Mouse (Mus musculus) midbrain, embryonic 12.5 days (tissue): Measurements from ENCODE around the gene Olfr1389. TPM values are rescaled to one million over a fixed set of nuclear protein-coding genes. Genes with fewer than 3 reads are reported as not detected.
"Not testable (repeated sequence)": the region's sequence is repeated elsewhere in the genome, so short reads cannot be mapped to it uniquely, and the experiment has no call there.

Experiments used
- ATAC-seq: fragments of 200-750 bp; cut with Nextera tagmentation; 2 replicates; pipeline ENCODE4 v1.8.0; 2017; ENCODE audit warnings: low read depth, moderate TSS enrichment, moderate library complexity; ENCODE audit not compliant: low FRiP score
- H3K27ac ChIP-seq: fragments of 300-500 bp; sonication (generic); replicated peaks from 2 replicates; pipeline ENCODE4 v1.5.1; 2016; ENCODE audit warnings: mild to moderate bottlenecking
- H3K27me3 ChIP-seq: fragments of 300-500 bp; sonication (generic); 2 replicates; pipeline ENCODE4 v1.6.1; 2016; ENCODE audit warnings: mild to moderate bottlenecking
- H3K36me3 ChIP-seq: fragments of 300-500 bp; sonication (generic); 2 replicates; pipeline ENCODE4 v1.6.1; 2016
- H3K4me1 ChIP-seq: fragments of 300-500 bp; sonication (generic); 2 replicates; pipeline ENCODE4 v1.6.1; 2016
- H3K4me2 ChIP-seq: fragments of 300-500 bp; sonication (generic); replicated peaks from 2 replicates; pipeline ENCODE4 v1.6.1; 2016; ENCODE audit warnings: mild to moderate bottlenecking, moderate library complexity
- H3K4me3 ChIP-seq: fragments of 300-500 bp; sonication (generic); 2 replicates; pipeline ENCODE4 v1.5.1; 2016; ENCODE audit warnings: mild to moderate bottlenecking
- H3K9ac ChIP-seq: fragments of 300-500 bp; sonication (generic); replicated peaks from 2 replicates; pipeline ENCODE4 v1.6.1; 2016; ENCODE audit warnings: mild to moderate bottlenecking, moderate library complexity
- H3K9me3 ChIP-seq: fragments of 300-500 bp; sonication (generic); 2 replicates; pipeline ENCODE4 v1.6.1; 2016; ENCODE audit warnings: mild to moderate bottlenecking
- WGBS: fragments of 180-500 bp; shearing (Covaris S2); methylation state at CpG from one replicate; pipeline ENCODE4 v1.1.7; 2016; 5-methylcytosine and 5-hydroxymethylcytosine counted together
- polyA plus RNA-seq: library from polyadenylated mRNA; unstranded; fragments of >200 nt; fragmentation: Nextera tagmentation; extraction: Ambion mirVana; gene quantifications from 2 replicates; pipeline ENCODE4 v1.2.1, GENCODE M21; 2016

Olfr1389 gene
- not detected in 2 replicates for polyA plus RNA-seq

DNA sequence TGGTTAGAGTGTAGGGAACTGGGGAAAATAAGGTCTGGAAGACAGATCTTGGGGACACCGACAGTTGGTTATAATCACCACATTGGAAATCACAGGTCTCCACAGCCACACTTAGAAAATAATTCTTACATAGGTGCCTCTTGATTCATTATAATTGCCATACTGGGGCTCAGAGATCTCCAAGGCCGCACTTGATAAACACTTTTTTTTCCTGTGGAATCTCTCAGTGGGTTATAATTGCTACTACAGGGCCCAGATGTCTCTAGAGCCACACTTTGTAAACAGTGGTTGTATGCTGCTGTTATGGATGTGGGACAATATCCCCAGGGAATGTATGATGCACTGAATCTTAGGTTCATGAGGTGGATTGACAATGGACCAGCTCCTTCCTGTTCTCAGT, at the start of gene Olfr1389:
Olfr1389 (plus strand) TSS at position 301 of the 400 bp plus-strand sequence.
- Histone ChIP-seq H3K36me3 (no peaks in the 10 kb centered on the region), H3K9me3 (no peaks in the 10 kb centered on the region), H3K9ac (no peak within 1 kb of the TSS), H3K4me3 (no peak within 1 kb of the TSS), H3K4me1 (no peaks in the 10 kb centered on the region), H3K27ac (no peak within 1 kb of the TSS), H3K27me3 (no peaks in the 10 kb centered on the region), H3K4me2 (no peak within 1 kb of the TSS)
- 83% methylated on average over 2 of the region's 2 CpGs for WGBS
- no peak for ATAC-seq

DNA sequence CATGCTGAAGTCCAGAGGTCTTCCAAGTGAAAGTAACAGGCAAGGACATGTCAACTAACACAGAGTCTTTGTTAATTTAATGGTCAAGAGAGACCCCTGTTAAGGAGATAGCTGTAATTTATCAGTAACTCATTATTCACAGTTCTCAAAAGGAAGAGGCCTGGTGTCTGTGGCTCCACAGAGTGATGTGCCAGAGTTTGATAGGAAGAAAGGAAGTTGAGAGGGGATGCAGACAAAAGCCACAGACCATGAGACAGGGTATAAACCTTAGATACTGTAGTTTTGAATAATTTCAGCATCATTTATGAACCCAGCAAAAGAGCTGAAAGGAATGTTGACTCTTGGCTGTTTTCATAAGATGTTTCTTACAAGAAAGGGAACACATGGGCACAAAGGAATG, 39.7 kb upstream of the Olfr1389 start:
- no peaks in the 10 kb centered on the region for H3K27me3 ChIP-seq
- H3K9me3 ChIP-seq, result no peaks in the 10 kb centered on the region
- no peaks in the 10 kb centered on the region for H3K4me1 ChIP-seq
- ATAC-seq, result no peak
- H3K4me2 ChIP-seq, result no peak overlapping the region
- H3K27ac ChIP-seq, result no peak overlapping the region
- H3K9ac ChIP-seq, result no peak overlapping the region
- no peak overlapping the region for H3K4me3 ChIP-seq
- no peaks in the 10 kb centered on the region for H3K36me3 ChIP-seq

DNA sequence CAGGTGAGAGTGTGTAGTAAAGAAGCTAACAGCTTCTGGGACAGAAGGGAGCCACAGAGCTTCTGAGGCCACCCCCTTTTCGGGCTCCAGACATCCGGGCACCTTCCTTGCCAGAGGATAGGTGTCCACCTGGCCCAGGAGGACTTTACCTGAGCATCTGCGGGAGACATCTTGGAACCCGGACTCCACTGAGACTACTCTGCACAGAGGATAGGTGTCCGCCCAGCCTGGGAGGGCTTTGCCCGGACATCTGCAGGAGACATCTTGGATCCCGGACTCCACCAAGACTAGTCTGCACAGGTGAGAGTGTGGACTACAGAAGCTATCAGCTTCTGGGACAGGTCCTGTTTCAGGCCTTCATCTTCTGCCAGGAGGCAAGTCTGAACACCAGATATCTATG, 36.7 kb upstream of the Olfr1389 start:
- not testable (repeated sequence) for ATAC-seq, H3K27ac ChIP-seq
- WGBS, result 91% methylated on average over 7 of the region's 7 CpGs

DNA sequence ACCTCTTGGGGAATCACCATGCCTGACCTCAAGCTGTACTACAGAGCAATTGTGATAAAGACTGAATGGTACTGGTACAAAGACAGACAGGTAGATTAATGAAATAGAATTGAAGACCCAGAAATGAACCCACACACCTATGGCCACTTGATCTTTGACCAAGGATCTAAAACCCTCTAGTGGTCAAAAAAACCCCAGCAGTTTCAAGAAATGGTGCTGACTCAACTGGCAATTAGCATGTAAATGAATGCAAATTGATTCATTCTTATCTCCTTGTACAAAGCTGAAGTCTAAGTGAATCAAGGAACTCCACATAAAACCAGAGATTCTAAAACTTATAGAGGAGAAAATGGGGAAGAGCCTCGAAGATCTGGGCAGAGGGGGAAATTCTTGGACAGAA, 30.2 kb upstream of the Olfr1389 start:
- H3K9ac ChIP-seq, ATAC-seq, H3K27me3 ChIP-seq, H3K4me2 ChIP-seq, H3K27ac ChIP-seq, H3K4me3 ChIP-seq, H3K4me1 ChIP-seq, H3K9me3 ChIP-seq, H3K36me3 ChIP-seq: not testable (repeated sequence)
- WGBS, result 88% methylated on average over 1 of the region's 1 CpGs

More for the DNA sequence above, 36.7 kb upstream of the Olfr1389 start:
- H3K4me3 ChIP-seq, H3K4me1 ChIP-seq, H3K4me2 ChIP-seq, H3K36me3 ChIP-seq, H3K27me3 ChIP-seq, H3K9ac ChIP-seq, H3K9me3 ChIP-seq: not testable (repeated sequence)

DNA sequence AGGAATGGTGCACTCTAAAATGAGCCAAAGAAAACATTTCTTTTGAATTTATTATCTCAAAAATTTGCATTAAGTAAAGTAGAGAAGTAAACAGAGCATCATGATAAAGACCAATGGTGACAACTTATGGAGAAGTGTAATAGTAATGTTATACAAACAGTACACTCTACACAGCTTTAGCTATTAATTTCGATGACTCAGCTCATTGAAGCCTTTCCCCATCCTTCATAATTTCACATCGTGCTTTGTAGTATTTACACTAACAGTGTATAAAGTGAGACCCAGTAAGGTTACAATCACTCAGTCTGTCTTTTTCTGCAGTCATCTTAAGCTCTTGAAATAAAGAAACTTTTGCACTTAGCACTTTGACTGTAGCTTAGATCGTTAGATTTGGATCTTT, 16.1 kb upstream of the Olfr1389 start:
- Histone ChIP-seq H3K36me3 (no peaks in the 10 kb centered on the region), H3K4me1 (no peaks in the 10 kb centered on the region), H3K4me2 (no peak overlapping the region), H3K27ac (no peak overlapping the region), H3K9me3 (no peaks in the 10 kb centered on the region), H3K9ac (no peak overlapping the region), H3K27me3 (no peaks in the 10 kb centered on the region), H3K4me3 (no peak overlapping the region)
- no peak for ATAC-seq
- 76% methylated on average over 3 of the region's 3 CpGs for WGBS

DNA sequence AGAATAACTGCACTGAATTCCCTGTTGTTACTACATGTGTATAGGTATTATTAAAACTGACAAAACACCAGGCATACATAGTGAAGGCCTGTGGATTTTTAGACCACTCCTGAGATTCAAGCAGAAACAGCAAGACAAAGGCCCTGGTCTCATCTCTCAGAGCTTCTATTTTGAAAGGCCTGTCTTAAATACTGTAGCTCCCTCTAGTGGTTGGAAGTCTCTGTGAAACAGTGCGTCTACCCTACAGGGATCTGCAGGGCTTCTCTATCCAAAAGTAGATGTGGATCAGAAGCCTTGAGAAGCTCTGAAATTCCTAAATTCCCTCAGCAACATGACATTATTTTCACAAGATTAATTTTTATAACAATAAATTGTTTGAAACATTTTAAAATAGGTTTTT, 12.3 kb upstream of the Olfr1389 start:
- no peak for ATAC-seq

DNA sequence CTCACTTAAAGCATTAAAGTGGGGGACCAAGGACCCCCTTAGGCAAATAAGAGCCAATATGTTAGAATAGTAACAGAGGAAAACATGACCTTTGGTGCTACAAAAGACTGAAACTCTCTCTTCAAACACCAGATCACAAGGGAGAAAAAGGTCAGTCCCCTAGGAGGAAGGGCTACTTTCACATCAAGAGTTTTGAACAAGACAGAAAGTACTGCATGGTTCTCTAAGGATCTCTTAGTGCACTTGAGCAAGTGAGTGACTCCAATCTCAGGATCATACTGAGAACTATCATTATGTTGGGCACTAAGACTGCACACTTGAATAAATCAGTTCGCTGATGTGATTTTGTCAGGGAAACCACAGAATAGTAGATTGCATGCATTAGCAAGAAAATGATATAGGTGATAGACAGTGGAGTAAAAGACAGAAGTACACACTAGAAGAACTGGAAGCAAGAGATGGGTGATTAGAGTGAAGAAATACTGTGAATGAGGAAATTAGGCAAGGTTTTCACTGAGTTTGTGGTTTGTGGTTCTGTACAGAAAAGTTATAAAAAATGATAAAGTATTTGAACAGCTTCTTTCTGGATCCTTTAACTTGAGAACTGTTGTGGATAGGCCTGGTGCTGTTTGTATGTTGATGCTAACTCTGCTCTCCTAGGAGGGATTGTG, 2.5 kb downstream of the Olfr1389 start:
- Histone ChIP-seq H3K9me3 (no peaks in the 10 kb centered on the region), H3K4me3 (no peak overlapping the region), H3K27me3 (no peaks in the 10 kb centered on the region), H3K4me2 (no peak overlapping the region), H3K36me3 (no peaks in the 10 kb centered on the region), H3K4me1 (no peaks in the 10 kb centered on the region), H3K9ac (no peak overlapping the region), H3K27ac (no peak overlapping the region)
- no peak for ATAC-seq
- 82% methylated on average over 1 of the region's 1 CpGs for WGBS

More for the DNA sequence above, 12.3 kb upstream of the Olfr1389 start:
- WGBS, result 30% methylated on average over 1 of the region's 1 CpGs
- H3K4me3 ChIP-seq, result no peak overlapping the region
- H3K4me1 ChIP-seq, result no peaks in the 10 kb centered on the region
- H3K9me3 ChIP-seq, result no peaks in the 10 kb centered on the region; the same call in 1 of the 2 replicates
- H3K36me3 ChIP-seq, result no peaks in the 10 kb centered on the region
- no peak overlapping the region for H3K4me2 ChIP-seq
- no peak overlapping the region for H3K27ac ChIP-seq
- no peak overlapping the region for H3K9ac ChIP-seq
- no peaks in the 10 kb centered on the region for H3K27me3 ChIP-seq

DNA sequence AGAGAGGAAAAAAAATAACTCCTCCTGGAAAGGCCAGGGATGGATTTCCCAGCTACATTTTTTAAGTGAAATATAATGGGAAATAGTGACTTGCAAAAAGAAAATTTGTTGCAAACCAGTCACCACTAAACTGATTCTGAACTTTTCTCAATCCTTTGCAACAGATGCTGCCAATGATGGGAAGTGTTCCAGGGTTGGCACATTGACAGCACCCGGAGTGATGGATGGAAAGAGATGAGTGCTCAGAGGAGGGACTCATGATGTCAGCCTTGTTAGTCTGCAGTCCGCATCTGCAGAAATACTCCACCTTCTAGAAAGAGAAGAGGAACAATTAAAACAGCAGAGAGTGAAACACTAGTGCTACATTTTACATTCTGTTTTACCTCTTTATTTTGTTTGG, 6.8 kb downstream of the Olfr1389 start:
- Histone ChIP-seq H3K9me3 (no peaks in the 10 kb centered on the region), H3K9ac (no peak overlapping the region), H3K4me2 (no peak overlapping the region), H3K36me3 (no peaks in the 10 kb centered on the region), H3K27me3 (no peaks in the 10 kb centered on the region), H3K4me3 (no peak overlapping the region), H3K27ac (no peak overlapping the region), H3K4me1 (no peaks in the 10 kb centered on the region)
- ATAC-seq, result no peak
- whole genome bisulfite sequencing, result 96% methylated on average over 2 of the region's 2 CpGs

DNA sequence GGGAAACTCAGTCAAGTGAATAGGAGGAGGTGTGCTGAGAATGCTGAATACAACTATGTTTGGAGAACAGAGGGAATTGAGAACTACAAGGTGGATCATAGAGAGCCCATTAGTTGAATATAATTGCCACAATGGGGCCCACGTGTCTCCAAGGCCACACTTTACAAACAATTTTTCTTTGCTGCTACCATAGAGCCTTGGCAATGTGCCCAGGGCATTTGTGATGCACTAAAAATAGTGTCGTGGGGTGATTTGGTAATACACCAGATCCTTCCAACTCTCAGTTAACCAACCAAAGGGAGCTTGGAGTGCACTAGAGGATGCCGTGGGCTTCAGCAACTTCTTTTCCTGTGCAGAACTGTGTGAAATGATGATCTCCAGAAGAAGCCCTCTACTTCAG, 13.5 kb downstream of the Olfr1389 start, which contains the start of gene Olfr1388:
Olfr1388 (plus strand) TSS at position 214 of the 400 bp plus-strand sequence.
- Histone ChIP-seq H3K4me3 (no peak within 1 kb of the TSS), H3K9me3 (no peaks in the 10 kb centered on the region), H3K27ac (no peak within 1 kb of the TSS), H3K27me3 (no peaks in the 10 kb centered on the region), H3K4me1 (no peaks in the 10 kb centered on the region), H3K4me2 (no peak within 1 kb of the TSS), H3K36me3 (no peaks in the 10 kb centered on the region), H3K9ac (no peak within 1 kb of the TSS)
- no peak for ATAC-seq
- 85% methylated on average over 3 of the region's 3 CpGs for WGBS

DNA sequence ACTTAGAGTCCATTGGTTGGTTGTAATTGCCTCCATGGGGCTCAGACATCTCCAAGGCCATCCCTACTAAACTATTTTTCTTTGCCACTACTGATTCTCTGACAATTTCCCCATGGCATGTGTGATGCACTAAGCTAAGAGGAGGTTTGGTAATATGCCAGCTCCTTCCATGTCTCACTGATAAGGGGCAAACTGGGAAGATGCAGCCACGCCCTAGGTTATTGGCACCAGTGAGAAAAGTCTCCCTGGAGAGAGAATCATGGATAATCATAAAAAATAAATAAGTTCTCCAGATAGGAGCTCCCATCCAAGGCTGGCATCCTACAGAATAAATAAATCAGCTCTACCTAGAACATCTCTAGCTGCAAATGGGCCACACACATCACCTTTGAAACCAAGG, 32.2 kb downstream of the Olfr1389 start, which contains the start of gene Olfr1387:
Olfr1387 (plus strand) TSS at position 301 of the 400 bp plus-strand sequence.
- H3K9ac ChIP-seq, result no peak within 1 kb of the TSS

DNA sequence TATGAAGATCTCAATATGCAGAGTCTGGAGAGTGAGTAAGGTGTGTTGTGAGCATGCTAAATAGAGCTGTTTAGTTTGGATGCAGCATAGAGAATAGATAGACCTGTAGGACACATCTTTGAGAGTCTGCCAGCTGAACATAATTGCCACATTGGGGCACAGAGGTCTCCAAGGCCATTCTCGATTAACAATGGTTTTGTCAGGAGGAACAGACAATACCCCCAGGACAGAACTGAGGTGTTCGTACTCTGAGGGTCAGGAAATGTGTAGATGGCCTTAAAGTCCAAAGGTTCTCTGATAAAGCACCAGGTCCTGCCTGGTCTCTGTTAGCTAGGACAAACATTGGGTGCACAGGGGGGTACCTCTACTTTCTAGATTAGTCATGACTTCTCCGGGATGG, 41.9 kb downstream of the Olfr1389 start, which contains the start of gene Olfr1386:
Olfr1386 (plus strand) TSS at position 301 of the 400 bp plus-strand sequence.
- H3K27me3 ChIP-seq, result not testable (repeated sequence)

More for the DNA sequence above, 32.2 kb downstream of the Olfr1389 start, which contains the start of gene Olfr1387:
- ATAC-seq, result no peak
- H3K27me3 ChIP-seq, result no peaks in the 10 kb centered on the region
- 77% methylated on average over 1 of the region's 1 CpGs for WGBS
- H3K4me1 ChIP-seq, result no peaks in the 10 kb centered on the region
- H3K27ac ChIP-seq, result no peak within 1 kb of the TSS
- no peaks in the 10 kb centered on the region for H3K9me3 ChIP-seq
- H3K36me3 ChIP-seq, result no peaks in the 10 kb centered on the region
- H3K4me2 ChIP-seq, result no peak within 1 kb of the TSS
- H3K4me3 ChIP-seq, result no peak within 1 kb of the TSS

More for the DNA sequence above, 41.9 kb downstream of the Olfr1389 start, which contains the start of gene Olfr1386:
- not testable (repeated sequence) for H3K4me2 ChIP-seq, ATAC-seq, H3K9ac ChIP-seq, H3K27ac ChIP-seq, H3K9me3 ChIP-seq, H3K4me1 ChIP-seq, H3K4me3 ChIP-seq, H3K36me3 ChIP-seq
- WGBS, result 88% methylated on average over 3 of the region's 3 CpGs
